Mouse (Mus musculus) cerebellum, postnatal 4 days (tissue): Measurements from ENCODE around the gene Aqp9.
"Not testable (repeated sequence)": the region's sequence is repeated elsewhere in the genome, so short reads cannot be mapped to it uniquely, and the experiment has no call there.

Source experiments
- DNase-seq, 2 experiments: peaks; one replicate each; pipeline ENCODE4 v3.0.0; 2022; ENCODE audit warnings: low spot score in 2 of 2, mixed read lengths in 1 of 2

Aqp9 gene

DNA sequence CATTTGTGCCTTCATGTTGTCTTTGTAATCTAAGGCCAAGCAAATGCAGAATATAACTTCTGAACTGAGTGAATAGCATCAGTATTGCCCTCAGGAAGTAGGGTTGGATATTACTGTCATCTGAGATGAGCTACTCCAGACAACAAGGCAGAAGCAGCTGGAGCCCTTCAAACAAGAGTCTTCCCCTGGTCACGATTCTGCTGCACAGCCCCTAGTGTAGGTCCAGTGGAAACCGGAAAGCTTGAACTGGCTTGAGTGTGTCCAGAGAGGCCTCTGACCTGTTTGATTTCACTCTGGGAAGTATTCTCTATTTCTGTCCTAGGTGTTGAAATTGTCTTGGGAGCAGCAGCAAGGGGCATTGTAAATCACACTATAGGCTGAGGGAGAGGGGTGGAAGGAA lies 29.5 kb downstream of the Aqp9 start:
- DNase-seq, result no peak

DNA sequence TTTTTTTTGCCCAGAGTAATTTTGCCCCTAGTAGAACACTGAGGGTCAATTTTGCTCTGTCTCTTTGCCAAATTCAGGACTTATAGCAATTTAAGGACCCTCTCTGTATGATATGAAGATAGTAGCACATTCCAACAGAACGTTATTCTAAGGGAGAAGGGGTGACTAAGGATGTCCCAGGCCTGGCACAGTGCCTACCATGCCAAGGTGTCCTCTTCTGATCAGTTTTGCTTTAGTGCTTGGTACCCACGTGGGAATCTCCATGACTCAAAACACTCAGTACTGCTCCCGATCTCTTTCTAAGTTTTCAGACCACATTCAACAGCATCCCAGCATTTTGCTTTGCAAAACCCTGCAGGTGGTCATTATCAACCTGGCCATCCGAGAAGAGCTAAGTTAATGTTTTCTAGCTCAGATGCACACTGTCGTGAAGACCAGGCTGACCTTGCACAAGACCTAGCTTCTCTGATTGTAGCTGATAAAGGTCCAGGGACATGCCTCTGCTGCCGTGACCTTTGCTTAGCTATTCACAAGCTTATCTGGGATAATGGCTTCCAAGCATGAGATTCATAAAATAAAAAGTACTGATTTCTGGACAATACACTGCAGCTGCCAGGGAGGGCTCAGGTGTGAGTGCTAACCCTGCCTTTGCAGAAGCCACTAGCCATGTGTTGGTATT lies 31.1 kb downstream of the Aqp9 start:
- DNase-seq, result no peak

DNA sequence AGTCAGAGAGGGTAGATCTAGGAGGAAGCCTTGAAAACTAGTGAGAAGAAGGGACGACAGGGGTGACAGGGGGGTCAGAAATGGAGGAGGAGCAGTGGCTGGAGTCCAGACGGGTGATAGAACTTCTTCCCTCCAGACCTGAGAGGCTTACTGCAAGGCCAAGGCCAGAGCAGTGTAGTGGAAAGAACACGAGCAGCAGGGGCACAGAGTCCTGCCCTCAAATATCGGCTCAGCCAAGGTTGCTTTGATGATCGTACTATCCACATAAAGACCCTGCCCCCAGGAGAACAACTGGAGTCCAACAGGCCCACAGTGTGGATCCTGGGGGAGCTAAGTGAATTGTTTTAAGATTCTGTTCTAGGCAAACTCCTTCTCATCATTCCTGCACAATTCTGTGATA lies 33.4 kb downstream of the Aqp9 start:
- no peak for DNase-seq

DNA sequence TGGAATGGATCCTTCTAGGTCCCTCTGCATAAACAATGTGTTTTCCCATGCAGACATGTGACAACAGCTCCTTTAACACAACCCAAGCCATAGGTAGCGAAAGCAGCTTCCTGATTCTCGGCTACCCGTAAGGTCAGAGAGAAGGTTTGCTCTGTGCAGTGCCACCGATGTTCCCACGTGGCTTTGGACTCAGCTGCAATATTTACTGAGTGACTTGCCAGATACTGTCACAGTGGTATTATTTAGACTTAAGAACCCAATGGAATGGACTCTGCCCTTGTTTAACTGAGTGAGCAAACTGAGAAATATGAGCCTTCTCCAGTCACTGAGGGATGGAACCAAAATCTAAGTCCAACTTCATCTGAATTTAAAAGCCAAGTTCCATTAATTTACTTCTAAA lies 35.3 kb downstream of the Aqp9 start:
- no peak for DNase-seq

DNA sequence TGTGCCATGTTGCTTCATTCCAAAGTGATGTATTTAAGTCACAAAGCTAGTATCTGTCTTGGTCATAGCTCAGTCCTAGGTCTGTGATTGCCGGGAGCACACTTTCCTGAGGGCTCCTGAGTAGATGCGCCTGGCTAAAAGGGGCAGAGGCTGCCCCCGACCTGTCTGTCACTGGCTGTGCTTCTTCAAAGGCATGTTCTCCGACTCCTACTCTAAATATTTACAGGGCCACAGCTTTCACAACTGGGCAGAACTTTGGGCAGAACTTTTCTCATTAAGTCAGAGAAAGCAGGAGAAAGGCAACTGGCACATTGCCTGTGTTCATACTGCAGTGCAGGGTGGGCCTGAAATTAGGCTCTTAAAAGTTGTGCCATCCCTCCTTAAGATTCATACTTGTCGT lies 36.7 kb downstream of the Aqp9 start:
- no peak for DNase-seq

DNA sequence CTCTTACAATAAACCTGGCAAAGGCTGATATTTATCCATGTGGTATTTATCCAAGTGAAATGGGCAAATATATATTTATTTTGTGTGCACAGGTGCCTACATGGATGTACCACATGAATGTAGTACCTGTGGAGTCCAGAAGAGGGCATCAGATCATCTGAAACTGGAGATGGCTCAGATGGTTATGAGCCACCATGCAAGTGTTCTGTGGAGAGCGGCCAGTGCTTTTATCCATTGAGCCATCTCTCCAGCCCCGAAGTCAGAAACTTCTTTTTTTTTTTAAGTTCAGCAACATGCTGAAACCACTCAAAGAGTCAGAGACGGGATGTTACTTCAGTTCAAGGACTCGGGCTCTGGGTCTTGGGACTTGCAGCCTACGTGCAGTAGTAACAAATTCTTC lies 39.6 kb downstream of the Aqp9 start:
- DNase-seq, result peak in 1 of 2 experiments; percentile 65

DNA sequence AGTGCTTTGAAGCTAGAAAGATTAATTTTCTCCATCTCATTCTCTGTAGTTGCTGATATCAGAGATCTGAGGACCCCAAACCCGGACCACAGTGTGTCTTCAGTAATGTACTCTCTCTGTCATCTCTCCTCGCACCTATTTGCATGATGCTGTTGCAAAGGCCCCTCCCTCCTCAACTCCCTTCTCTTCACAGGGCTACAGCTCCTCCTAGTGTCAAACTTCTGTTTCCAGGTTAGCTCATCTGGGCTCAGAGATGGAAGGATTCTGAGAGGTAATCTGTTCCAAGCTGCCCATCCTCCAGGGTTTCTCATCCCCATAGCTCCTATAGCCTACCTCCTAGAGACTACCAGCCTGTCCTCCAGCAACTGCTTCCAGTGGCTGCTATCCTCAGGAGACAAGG lies 42.3 kb downstream of the Aqp9 start:
- DNase-seq, result peak in 1 of 2 experiments; percentile 8

DNA sequence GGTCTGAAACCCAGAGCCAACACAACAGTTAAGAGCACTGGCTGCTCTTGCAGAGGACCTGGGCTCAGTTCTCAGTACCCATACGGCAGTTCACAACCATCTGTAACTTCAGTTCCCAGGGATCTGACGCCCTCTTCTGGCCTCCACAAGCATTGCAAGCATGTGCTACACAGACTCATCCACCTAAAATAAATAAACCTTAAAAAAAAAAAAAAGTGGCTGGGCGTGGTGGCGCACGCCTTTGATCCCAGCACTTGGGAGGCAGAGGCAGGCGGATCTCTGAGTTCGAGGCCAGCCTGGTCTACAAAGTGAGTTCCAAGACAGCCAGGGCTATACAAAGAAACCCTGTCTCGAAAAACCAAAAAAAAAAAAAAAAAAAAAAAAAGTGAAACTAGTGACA lies 45.4 kb downstream of the Aqp9 start:
- DNase-seq, result not testable (repeated sequence)

DNA sequence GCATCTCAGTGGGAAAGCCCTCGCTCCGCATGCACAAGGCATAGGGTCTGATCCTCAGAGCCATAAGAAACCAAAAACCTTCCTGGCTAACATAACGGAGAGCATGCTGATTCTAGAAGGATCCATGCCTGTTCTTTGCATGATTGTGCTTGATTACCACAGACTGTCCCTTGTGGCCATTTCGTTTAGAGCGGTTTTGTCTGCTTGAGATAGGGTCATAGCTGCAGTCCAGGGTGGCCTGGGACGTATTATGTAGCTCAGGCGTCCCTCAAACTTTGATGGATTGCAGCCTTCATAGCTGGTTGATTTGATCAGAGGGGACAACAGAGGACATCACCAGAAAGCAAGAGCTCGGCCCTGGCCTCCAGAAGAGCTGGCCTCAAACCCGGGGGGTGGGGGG lies 47.6 kb downstream of the Aqp9 start:
- DNase-seq, result peak in 1 of 2 experiments; percentile 3

DNA sequence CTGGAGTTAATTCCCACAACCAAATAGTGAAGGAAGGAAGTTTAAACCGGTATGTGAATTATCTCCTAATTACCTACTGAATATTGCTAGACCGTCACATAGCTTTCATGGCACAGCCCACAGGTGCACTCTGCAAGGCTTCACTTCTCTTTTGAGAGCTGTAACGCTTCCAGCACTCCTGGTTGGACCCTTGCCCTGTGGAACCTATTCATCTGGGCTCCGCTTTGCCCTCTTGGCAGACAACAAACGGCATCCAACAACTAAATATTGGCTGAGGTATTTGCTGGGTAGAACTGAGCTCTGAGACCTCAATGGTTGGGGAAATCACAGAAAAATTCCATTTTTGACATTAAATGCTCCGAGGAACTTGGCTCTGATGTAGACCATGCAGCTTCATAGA lies 55.3 kb downstream of the Aqp9 start:
- DNase-seq, result no peak

DNA sequence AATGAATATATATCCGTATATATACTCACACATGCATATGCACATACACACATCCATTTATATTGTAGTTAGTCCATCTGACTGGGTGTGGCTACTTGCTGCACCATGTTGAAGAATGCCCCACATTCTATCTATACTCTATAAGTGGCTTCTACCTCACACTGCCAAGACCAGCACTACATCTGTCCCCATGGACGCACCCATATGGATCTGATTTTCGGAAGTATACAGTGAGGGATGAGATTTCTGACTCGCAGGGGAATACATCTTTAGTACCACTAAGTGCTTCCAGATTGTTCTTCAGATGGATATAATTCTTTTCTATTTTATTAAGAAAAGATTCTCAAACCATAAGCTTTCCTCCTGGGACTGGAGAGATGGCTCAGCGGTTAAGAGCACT lies 65.0 kb downstream of the Aqp9 start:
- DNase-seq, result no peak

DNA sequence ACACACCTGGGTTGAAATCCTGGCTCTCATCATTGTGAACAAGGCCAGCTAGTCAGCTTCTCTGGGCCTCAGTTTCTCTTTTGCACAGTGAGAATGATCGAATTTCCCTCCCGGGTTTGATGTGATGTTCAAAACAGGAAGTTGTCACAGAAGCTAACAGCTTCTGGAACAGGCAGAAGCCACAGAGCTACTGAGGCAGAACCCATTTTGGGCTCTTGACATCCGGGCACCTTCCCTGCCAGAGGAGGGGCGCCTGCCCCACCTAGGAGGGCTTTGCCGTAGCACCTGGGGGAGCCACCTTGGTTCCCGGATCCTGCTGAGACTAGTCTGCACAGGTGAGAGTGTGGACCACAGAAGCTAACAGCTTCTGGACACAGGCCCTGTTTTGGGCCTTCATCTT lies 74.4 kb downstream of the Aqp9 start:
- DNase-seq, result no peak

DNA sequence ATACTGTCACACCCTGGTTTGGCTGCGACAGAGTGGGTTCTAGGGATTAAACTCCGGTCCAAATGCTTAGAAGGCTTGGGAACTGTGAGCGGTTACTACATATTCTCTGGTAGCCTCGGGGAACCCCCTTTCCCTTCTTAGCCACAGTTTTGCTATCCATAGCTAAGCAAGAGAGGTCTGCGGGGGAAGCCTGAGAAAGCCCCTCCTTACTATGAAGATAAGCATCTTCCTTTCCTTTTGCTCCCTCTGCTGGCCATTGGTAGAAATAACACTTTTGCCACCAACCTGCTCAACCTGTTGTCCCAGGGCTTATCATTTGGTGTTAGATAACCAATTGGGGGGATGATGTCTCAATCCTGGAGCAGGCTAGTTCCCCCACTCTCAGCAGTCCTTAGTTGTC lies 76.4 kb downstream of the Aqp9 start:
- DNase-seq, result peak in 1 of 2 experiments; percentile 51

DNA sequence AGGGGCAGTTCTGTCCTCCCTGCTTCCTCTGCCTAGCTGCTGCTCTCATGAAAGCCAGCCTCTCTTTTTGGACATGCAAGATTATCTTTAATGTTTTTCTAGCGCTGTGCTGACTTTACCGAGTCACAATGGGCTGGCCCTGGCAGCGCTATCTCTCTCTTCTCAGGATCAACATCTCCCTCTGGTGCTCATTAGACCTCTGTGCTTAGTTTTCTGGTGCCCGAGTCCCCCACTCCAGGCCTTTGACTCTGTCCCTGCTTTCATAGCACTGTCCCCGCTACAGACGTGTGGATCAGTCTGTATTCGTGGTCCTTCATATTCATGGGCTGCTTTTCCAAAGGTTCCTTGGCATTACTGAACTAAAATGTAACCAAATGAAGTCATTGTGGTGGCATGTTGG lies 89.3 kb downstream of the Aqp9 start:
- no peak for DNase-seq

DNA sequence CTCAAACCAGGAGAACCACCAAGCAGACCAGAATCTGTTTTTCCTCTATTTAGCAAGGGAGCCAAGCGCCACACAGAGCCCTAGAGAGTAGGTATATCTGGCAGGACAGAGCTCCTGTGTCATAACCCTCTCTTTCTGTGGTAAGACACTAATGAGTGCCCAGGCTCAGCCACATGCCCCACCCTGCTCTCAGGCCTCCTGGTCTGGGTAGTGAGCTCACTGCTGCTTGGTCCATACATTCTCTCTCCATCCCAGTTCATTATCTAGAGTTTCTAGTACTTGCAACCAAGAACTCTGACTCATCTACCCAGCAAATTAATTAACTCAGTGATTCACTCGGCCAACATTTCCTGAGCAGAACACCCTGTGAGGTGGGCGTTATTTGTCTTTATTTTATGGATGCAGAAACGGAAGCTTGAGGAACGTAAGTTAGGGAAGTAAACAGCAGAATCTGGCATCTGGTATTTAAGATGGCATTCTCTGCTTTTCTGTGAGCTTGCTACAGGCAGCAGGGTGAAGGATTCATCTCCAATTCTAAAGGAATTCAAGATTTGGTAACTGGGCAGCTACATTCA lies 91.1 kb downstream of the Aqp9 start:
- no peak for DNase-seq

DNA sequence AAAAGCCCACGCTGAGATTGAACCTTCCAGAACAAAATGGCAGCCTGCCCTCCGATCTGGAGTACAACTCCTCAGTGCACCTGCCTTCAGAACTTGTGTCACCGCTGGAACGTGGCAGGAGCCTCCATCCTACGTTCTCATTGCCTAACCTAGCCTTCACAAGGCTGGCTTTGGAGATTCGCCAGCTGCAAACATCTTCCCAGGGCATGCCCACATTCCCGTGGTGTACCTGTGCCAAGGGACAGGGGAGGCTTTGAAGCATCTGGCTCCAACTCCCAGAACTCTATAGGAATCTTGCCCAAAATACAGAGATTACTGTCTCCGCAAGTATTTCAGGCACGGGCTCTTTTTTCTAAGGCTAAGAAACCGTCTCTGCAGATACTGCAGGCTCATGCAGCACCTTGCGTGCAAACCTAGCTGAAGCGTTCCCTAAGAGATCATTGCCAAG lies 92.3 kb downstream of the Aqp9 start:
- DNase-seq, result no peak

DNA sequence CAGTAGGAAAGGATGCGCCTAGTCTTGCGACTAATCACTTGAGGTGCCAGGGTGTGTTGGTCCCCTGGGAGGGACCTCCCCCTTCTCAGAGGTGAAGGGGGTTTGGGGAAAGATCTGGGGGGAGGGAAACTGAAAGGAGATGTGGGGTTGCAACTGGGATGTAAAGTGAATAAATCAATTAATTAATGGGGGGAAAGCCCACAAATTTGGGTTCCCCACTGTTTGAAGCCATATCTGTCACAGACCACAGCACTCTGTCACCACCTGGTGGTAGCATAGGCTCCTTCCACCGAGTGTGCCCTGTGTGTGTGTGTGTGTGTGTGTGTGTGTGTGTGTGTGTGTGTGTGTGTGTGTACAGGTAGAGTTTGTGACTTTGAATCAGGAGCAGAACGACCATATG lies 94.7 kb downstream of the Aqp9 start:
- peak in 1 of 2 experiments; percentile 43 for DNase-seq

DNA sequence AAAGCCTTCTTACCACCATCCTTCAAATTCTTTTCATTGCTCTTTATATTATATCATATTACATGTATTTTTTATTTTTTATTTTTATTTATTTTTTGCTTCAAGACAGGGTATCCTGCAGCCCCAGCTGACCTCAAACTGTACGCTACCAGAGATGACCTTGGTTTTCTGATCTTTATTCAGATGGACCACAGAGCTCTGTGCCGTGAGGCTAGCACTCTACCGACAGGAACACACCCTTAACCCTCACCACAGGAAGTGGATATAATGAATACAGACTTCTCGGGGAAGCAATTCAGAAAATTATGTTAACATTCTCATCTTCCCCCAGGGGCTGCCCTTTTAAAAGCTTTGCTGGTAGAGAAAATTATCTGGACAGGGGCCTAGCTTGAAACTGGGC lies 95.4 kb downstream of the Aqp9 start:
- DNase-seq, result no peak

DNA sequence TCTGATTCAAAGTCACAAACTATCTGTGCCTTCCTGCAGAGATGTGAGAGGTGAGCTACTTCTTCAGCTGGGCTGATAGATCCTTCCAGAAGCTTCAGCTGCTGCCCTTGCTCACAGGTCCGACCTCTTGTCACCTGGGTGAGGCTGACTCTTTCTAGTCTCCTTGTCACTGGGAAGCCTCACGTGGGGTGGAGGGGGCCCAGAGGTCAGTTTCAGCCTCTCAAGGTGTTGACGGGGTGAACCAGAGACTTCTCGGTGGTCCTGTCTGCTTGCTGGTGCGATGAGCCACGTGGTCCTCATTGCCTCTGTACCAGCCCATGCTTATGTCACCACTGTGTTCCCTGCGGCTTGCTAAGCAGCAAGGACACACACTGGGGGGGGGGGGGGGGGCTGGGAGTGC lies 96.0 kb downstream of the Aqp9 start:
- no peak for DNase-seq

DNA sequence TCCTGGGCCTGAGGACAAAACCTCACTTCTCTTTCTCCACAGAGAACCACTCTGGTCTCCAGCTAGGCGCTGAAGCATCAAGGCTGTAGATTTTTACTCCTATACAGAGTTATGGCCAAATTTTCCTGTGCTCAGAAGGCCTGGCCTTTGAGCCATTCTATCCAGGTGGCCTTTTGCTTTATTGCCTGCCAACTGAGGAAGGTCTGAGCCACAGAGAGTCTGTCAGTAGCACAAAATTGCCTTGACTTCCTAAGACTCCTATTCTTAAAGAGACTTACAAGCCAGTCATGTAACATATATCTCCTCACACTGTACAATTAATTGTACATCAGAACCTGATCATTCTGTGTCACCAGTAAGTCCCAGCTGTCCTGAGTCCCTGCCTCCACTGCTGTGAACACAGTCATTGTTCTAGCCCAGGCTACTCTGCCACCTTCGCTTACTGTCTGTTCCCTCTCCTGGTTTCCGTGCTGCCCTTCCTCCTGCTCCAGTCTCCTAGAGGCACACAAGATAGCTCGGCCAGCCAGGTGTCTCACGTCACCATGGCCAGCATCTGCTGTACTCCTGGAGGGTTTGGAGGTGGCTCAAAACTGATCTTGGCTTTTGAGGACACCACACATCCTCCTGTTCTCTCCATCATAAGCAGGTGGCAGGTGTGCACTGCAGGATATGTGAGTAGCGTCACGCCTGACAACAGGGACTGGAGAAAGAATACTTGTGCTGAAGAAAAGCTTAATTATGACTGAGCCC lies 96.7 kb downstream of the Aqp9 start:
- DNase-seq, result no peak

DNA sequence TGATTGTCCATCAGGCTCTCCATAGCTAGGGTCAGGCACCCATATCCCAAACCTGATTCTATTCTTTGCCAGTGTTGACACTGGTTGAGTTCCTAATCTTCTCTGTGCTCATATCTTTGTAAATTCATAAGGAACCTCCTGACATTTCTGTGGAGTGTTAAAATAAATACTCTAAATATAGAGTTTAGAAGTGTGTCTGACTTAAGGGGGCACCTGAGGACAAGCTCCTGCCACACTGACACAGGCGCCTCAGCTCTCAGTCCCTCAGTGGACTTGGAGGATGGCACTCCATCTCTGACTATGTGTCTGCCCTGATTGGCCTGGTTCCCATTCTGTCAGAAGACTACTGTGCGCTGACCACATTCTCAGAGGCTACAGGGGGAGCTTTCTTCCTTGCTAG lies 97.9 kb downstream of the Aqp9 start:
- DNase-seq, result no peak

DNA sequence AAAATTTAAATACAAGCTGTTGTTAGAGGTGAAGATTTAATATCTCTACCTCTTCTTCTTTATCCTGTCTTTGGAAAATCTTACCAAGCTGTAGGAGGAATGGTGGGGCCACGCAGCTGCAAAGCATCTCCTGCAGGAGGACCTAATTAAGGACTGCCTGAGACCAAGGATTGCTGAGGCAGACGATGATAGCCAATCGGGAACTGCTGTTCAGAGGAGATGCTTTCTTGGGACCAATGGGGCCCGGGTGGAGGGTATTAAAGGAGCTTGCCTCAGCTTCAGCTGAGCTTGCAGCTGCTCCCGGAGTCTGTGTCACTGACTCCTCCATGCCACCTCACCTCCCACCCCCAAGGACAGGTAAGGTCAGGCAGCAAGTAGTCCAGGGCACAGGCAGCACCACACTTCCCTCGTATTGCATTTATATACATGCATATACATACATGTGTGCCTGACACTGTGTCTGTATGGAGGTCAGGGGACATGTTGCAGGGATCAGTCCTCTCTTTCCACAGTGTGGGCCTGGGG lies 99.6 kb downstream of the Aqp9 start:
- no peak for DNase-seq

DNA sequence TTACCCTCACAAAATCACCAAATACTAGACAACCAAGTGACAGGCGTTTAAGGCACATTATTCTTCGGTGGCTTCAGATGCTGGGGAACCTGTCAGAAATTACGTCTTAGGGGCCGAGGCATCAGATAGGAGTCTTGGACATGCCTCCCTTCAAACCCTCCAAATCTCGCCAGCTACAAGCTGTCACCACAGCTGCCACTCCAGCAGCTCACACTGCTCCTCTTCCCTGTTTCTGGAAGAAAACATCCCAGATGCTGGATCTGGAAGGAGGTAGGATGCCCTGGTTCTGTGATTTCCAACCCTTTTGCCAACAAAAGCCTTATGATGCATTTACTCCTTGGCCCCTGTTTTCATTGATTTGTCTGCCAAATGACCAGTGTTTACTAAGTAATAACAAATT lies 101.3 kb downstream of the Aqp9 start:
- DNase-seq, result no peak
